Comparison of ENCODE assay signal across 8 mouse cellular contexts in the genomic region with DNA sequence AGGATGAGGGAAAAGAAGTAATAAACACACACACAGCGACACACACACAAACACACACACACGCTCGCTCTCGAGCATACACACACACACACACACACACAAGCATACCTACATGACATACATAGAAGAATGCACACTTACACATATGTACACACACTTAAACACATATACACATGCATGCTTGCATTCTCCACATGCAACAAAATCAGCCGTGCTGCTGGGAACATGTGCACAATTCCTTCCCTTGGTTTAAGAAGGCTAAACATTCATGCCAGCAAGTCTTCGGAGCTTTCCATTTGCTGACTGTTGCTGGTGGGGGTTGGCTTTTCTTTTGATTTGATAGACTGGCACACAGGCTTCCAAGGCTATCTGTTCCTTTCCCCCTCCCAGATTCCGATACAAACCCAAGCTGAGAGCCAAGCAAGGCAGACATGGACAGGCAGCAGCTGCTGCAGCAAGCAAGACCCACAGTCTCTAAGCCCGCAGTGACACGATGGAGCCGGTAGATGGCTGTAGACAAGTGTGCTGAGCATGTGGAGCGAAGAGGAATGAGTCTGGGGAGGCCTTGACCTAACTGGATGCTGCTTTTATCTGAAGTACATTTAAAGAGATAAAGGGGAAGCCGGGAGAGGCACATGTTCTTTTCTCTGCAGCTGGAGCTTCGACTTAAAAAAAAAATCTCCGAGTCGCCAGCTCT.
DNase-seq lines count a peak whose midpoint lies in the region; ATAC-seq lines count a peak whose summit lies in the region.

No protein-coding gene starts in this region.

- H3K4me3 ChIP-seq in forebrain, embryonic 13.5 days = no peak overlapping the region
- H3K4me3 ChIP-seq in heart, embryonic 15.5 days = no peak overlapping the region
- no peak overlapping the region for H3K4me3 ChIP-seq in liver, embryonic 11.5 days (ENCODE audit: low read depth, low read length)
- peak overlapping the region; percentile 32 for H3K4me3 ChIP-seq in neural tube, embryonic 15.5 days (replicated peaks)

- H3K9ac ChIP-seq in forebrain, embryonic 13.5 days = no peak overlapping the region
- H3K9ac ChIP-seq in heart, embryonic 15.5 days = no peak overlapping the region
- H3K9ac ChIP-seq in liver, embryonic 11.5 days (ENCODE audit: low read depth, low read length) = no peak overlapping the region
- H3K9ac ChIP-seq in neural tube, embryonic 15.5 days (replicated peaks) = peak overlapping the region; percentile 28; the same call in 1 of the 2 replicates

- H3K36me3 ChIP-seq in forebrain, embryonic 13.5 days (ENCODE audit: poor library complexity, severe bottlenecking) = no peaks in the 10 kb centered on the region
- no peaks in the 10 kb centered on the region for H3K36me3 ChIP-seq in heart, embryonic 15.5 days
- no peaks in the 10 kb centered on the region for H3K36me3 ChIP-seq in liver, embryonic 11.5 days (ENCODE audit: control insufficient read depth, insufficient read depth, low read length)
- no peaks in the 10 kb centered on the region for H3K36me3 ChIP-seq in neural tube, embryonic 15.5 days

- 0 out of 2 replicates have a peak, but pooled peaks cover 3% of the 10 kb centered on the region for H3K4me1 ChIP-seq in forebrain, embryonic 13.5 days
- H3K4me1 ChIP-seq in heart, embryonic 15.5 days (replicated peaks) = 0 out of 2 replicates have a peak, but pooled peaks cover 4% of the 10 kb centered on the region
- H3K4me1 ChIP-seq in liver, embryonic 11.5 days (replicated peaks; ENCODE audit: control insufficient read depth, insufficient read depth, low read length) = no peaks in the 10 kb centered on the region
- peaks cover 39% of the 10 kb centered on the region for H3K4me1 ChIP-seq in neural tube, embryonic 15.5 days

- DNase-seq in 3134 (ENCODE audit: extremely low read depth, insufficient read length, low spot score) = peak; percentile 14
- DNase-seq in brain, adult 2 months (ENCODE audit: low read depth, low spot score) = peak; percentile 93
- DNase-seq in kidney, postnatal 14 days = peak; percentile 70
- DNase-seq in liver, embryonic 11.5 days (ENCODE audit: low spot score) = peak; percentile 40
- peak; percentile 53 for DNase-seq in yolk sac, embryonic 10.5 days (ENCODE audit: low spot score)

- H3K4me2 ChIP-seq in forebrain, embryonic 13.5 days = no peak overlapping the region
- no peak overlapping the region; the same call in 1 of the 2 replicates for H3K4me2 ChIP-seq in heart, embryonic 15.5 days
- H3K4me2 ChIP-seq in liver, embryonic 11.5 days = no peak overlapping the region
- H3K4me2 ChIP-seq in neural tube, embryonic 15.5 days = peak overlapping the region; percentile 47

- ATAC-seq in forebrain, embryonic 13.5 days = peak; percentile 93
- ATAC-seq in heart, embryonic 15.5 days (replicated peaks; ENCODE audit: insufficient number of reproducible peaks, insufficient read depth, low FRiP score, low read depth) = peak; percentile 82
- ATAC-seq in liver, embryonic 11.5 days (replicated peaks; ENCODE audit: low FRiP score) = no peak
- ATAC-seq in neural tube, embryonic 15.5 days (ENCODE audit: low FRiP score) = peak; percentile 92

- H3K27me3 ChIP-seq in forebrain, embryonic 13.5 days = peaks cover 3% of the 10 kb centered on the region; the same call in 1 of the 2 replicates
- no peaks in the 10 kb centered on the region for H3K27me3 ChIP-seq in heart, embryonic 15.5 days
- no peaks in the 10 kb centered on the region for H3K27me3 ChIP-seq in liver, embryonic 11.5 days (replicated peaks; ENCODE audit: control insufficient read depth, insufficient read depth, low read length)
- no peaks in the 10 kb centered on the region for H3K27me3 ChIP-seq in neural tube, embryonic 15.5 days (replicated peaks)

- 40% methylated on average over 15 of the region's 15 CpGs for WGBS in forebrain, embryonic 13.5 days
- WGBS in heart, embryonic 15.5 days = 31% methylated on average over 15 of the region's 15 CpGs
- 37% methylated on average over 15 of the region's 15 CpGs for WGBS in liver, embryonic 11.5 days
- WGBS in neural tube, embryonic 15.5 days = 31% methylated on average over 15 of the region's 15 CpGs

- no peaks in the 10 kb centered on the region for H3K9me3 ChIP-seq in forebrain, embryonic 13.5 days (replicated peaks)
- no peaks in the 10 kb centered on the region for H3K9me3 ChIP-seq in heart, embryonic 15.5 days (replicated peaks)
- H3K9me3 ChIP-seq in liver, embryonic 11.5 days (ENCODE audit: control insufficient read depth, low read length) = no peaks in the 10 kb centered on the region
- H3K9me3 ChIP-seq in neural tube, embryonic 15.5 days (replicated peaks) = no peaks in the 10 kb centered on the region

- no peak overlapping the region for H3K27ac ChIP-seq in forebrain, embryonic 13.5 days
- H3K27ac ChIP-seq in heart, embryonic 15.5 days = no peak overlapping the region
- H3K27ac ChIP-seq in liver, embryonic 11.5 days (ENCODE audit: low read depth, low read length) = no peak overlapping the region
- peak overlapping the region; percentile 81 for H3K27ac ChIP-seq in neural tube, embryonic 15.5 days (replicated peaks)

Comparison
In these comparisons a context has a peak if more than half of its experiments do, and no peak if none do; other contexts are left out.
1. DNase-seq: peak in every context shown above with its lines; median percentile 93 in brain, adult 2 months; 70 in kidney, postnatal 14 days; 53 in yolk sac, embryonic 10.5 days; 40 in liver, embryonic 11.5 days; 14 in 3134.